Comparison of ENCODE assay signal across 18 mouse cellular contexts in genomic region chr2:178536574-178536973, GRCm38 (mm10).
"Had no signal": no experiment of that assay in that cellular context is flagged by ENCODE, and none has a peak within 500 bp of the region (broad histone marks: within the 10 kb centered on the region; RNA-seq: fewer than 3 reads in every experiment).

No protein-coding gene starts in this region.

- H3K4me1 ChIP-seq: midbrain, embryonic 10.5 days; midbrain, embryonic 12.5 days had no signal

- DNase-seq: lung, embryonic 14.5 days; lung, postnatal 10 days; lung, postnatal 4 days; midbrain, embryonic 14.5 days; retina, postnatal 1 day; right cerebral cortex, adult 18-20 months; right cerebral cortex, postnatal 25 days; right cerebral cortex, postnatal 4 days; spleen, adult 18-20 months; thymus, adult 18-20 months; thymus, postnatal 14 days; thymus, postnatal 36 days had no signal

- H3K27me3 ChIP-seq: midbrain, embryonic 12.5 days; neural tube, embryonic 13.5 days; neural tube, embryonic 15.5 days had no signal

- H3K4me2 ChIP-seq: lung, embryonic 14.5 days; midbrain, embryonic 12.5 days; neural tube, embryonic 13.5 days; neural tube, embryonic 15.5 days had no signal

- H3K9ac ChIP-seq: lung, embryonic 14.5 days; midbrain, embryonic 12.5 days; neural tube, embryonic 13.5 days; neural tube, embryonic 15.5 days had no signal

- ATAC-seq: midbrain, embryonic 16.5 days had no signal

- H3K27ac ChIP-seq: midbrain, embryonic 10.5 days; midbrain, embryonic 12.5 days; neural tube, embryonic 13.5 days; neural tube, embryonic 15.5 days had no signal

- H3K9me3 ChIP-seq: midbrain, embryonic 10.5 days; midbrain, embryonic 12.5 days; neural tube, embryonic 13.5 days; neural tube, embryonic 15.5 days had no signal

- H3K36me3 ChIP-seq: midbrain, embryonic 10.5 days; midbrain, embryonic 12.5 days; neural tube, embryonic 13.5 days; neural tube, embryonic 15.5 days had no signal

- H3K4me3 ChIP-seq: midbrain, embryonic 10.5 days; midbrain, embryonic 12.5 days; myocyte; neural tube, embryonic 13.5 days; neural tube, embryonic 15.5 days had no signal
